Mouse (Mus musculus) adipose tissue, adult 10 weeks (tissue): ENCODE data around the gene Dazl. TPM values are rescaled to one million over a fixed set of nuclear protein-coding genes. Genes with fewer than 3 reads are reported as not detected.

Source experiments
- polyA plus RNA-seq: library from polyadenylated mRNA; stranded (reverse); fragments of 350-450 nt; fragmentation: Illumina TruSeq; extraction: RNeasy Lipid Tissue Mini Kit (QIAGEN cat#74804); gene quantifications from one replicate; pipeline ENCODE4 v1.2.3, GENCODE M21; 2014; ENCODE audit warnings: low read depth, low replicate concordance

The Dazl gene
- polyA plus RNA-seq = 1.7 TPM

DNA sequence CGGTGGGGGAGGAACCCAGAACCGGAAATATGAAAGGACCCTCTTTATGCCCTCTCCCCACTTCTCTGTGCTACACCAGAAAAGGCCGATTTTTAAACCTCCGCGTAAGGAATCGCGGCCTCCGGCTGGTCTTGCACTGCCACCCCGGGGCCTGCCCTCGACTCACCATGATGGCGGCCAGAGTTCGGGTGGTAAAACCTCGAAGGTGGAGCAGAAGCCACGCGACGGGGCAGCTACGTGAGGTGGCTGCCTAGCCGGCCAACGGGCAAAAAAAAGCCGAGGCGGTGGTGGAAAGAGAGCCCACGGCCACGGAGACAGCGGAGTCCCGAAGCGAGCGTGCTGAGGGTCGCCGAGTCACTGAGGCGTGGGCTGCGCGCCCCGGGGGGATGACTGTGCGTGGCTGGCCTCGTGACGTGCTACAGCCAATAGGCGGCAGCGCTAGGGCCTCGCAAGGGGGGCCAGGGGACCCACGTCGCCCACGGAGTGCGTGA lies at the start of gene Dazl:
Dazl (minus strand) TSS at position 396 of the 491 bp plus-strand sequence.

Other genes with a start within 250 kb of the Dazl start
- 10.5 TPM for gene Rftn1, start 103.0 kb downstream of the Dazl start, polyA plus RNA-seq
- 5.8 TPM for gene Plcl2, start 215.8 kb upstream of the Dazl start, polyA plus RNA-seq